Mouse (Mus musculus): ENCODE results near the gene Dpm3.
A peak's percentile ranks its signal among the peaks of the same experiment; 100 is the strongest.

The Dpm3 gene

GRCm38 (mm10) chr3:89231772-89232275 is 27.3 kb upstream of the Dpm3 start:
- DNase-seq (ENCODE audit: low spot score in 2 of 2), result no peak

DNA sequence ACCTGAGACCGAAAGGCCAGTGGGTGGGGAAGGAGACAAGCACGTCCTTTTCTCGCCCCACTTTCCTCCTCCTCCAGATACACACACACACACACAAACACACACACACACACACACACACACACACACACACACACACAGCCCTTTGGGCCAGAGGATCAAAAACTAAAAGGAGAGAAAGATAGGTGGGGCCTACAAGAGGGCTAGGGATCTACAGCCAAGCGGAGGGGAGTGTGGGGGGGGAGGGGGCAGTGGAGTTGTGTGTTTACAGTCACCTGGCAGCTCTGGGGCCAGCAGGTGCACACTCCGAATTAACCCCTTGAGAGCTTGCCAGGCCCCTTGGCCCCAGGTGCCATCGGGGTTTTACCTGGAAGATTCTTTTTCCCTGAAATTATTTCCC is 26.5 kb upstream of the Dpm3 start:
- no peak for DNase-seq (ENCODE audit: low spot score in 2 of 2)

DNA sequence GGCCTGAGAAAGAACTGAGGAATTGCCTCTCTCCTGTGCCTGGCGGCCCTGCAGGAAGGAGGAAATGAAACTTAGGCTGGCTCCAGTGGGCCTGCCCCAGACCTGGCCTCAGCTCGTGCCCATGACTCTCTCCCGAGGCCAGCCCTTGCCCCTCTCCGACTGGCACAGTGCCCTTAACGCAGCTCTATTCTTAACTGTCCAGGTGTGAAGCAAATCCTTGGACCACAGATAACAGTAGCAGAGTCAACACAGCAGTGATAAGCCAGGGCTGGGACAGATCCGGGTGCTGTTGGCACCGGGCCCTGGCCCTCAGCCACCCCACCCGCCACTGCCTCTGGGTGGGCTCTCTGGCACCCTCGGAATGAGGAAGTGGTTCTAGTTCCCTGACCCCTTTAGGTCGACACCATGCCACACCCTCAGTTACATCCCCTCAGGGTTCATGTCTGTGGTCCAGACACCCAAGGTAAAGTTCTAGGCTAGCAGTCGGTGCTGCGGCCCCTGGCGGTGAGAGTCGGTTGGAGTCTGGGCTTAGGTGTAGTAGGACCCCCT is 25.5 kb upstream of the Dpm3 start:
- no peak for DNase-seq (ENCODE audit: low spot score in 2 of 2)

DNA sequence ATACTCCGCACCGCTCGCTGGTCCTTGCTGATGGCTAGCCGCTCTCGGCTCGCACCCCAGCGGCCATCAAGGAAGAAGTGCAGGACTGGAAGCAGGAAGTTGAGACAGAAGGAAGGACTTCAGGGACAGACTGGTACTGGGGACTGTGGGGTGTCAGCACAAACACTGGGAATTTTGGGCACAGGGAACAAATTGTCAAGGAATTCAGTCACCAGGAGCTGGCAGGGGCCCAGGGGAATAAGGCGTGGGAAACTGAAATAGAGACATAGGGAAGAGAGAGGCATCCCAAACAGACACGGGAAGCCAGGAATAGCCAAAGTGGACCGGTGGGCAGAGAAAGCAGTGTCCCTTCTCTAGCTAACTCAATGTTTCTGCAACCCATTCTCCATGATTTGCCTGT is 22.6 kb upstream of the Dpm3 start:
- peak in 1 of 2 experiments; percentile 60 for DNase-seq (ENCODE audit: low spot score in 2 of 2)

- DNase-seq (ENCODE audit: low spot score in 2 of 2), result no peak
Measured at GRCm38 (mm10) chr3:89237682-89238081, 21.5 kb upstream of the Dpm3 start.

GRCm38 (mm10) chr3:89238494-89238893 is 20.7 kb upstream of the Dpm3 start:
- DNase-seq (ENCODE audit: low spot score in 2 of 2), result no peak

DNA sequence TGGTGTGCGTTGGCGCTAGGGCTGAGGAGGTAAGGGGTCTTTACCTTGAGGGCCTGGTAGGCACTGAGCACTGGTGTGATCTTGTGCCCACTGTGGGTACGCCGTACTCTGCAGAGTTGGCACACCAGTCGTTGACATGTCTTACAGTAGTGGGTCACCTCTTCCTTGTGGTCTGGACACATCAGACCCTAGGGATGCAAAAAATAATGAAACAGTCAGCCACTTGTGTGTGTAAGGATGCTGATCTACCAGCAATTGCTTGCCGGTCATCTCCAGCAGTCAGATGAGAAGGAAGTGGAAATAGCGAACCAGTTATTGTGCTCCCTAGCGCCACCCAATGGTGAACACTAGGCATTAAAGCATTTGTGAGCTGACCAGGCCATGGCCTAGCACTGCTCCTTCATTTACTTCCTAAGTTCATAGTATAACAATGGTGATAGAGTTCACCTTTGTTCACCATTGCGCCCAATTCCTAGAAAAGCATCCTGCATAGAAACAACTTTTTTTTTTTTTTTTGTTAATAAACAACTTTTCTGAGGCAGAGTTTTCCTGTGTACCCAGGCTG is 16.7 kb upstream of the Dpm3 start:
- peak in 1 of 2 experiments; percentile 64 for DNase-seq (ENCODE audit: low spot score in 2 of 2)

- DNase-seq (ENCODE audit: low spot score in 2 of 2), result no peak
Measured at GRCm38 (mm10) chr3:89243609-89244008, 15.5 kb upstream of the Dpm3 start.

GRCm38 (mm10) chr3:89244158-89244981 is 14.8 kb upstream of the Dpm3 start:
- no peak for DNase-seq (ENCODE audit: low spot score in 2 of 2)

- peak; percentile 50 to 60 for DNase-seq (ENCODE audit: low spot score in 2 of 2)
Measured at GRCm38 (mm10) chr3:89244982-89245687, 14.0 kb upstream of the Dpm3 start.

DNA sequence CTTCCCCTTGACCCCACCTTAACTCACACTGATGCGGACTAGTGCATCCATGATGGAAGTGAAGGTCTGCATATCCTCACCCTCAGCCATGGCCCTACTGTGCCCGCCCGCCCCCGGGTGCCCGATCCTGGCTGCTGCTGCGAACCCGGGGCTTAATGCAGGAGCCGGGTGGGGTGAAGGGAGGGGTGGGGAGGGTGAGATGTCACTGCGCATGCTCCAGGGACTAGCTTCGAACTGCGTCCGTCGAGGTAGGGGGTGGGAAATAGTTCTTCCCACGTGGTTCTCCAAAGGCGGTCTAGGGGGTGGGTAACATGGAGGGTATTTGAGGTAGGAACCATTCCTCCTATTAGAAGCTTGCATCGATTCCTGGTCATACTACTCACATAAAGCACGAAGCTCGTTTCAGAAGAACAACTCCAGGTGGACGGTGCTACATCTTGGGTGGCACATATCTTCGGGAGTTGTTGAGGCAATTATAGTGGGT is 13.4 kb upstream of the Dpm3 start, which contains the start of gene Krtcap2:
Gene Krtcap2, plus strand, starts transcription at position 279 of the 484 bp plus-strand sequence.
- peak; percentile 66 to 78 for DNase-seq (ENCODE audit: low spot score in 2 of 2)

- peak; percentile 85 to 92 for DNase-seq (ENCODE audit: low spot score in 2 of 2)
Measured at GRCm38 (mm10) chr3:89246261-89247100, 12.7 kb upstream of the Dpm3 start, which contains the start of gene Trim46. TSS of gene Trim46 (minus strand) at chr3:89246309.

- DNase-seq (ENCODE audit: low spot score in 2 of 2), result no peak
Measured at GRCm38 (mm10) chr3:89247466-89247865, 11.7 kb upstream of the Dpm3 start.

GRCm38 (mm10) chr3:89250435-89251040 is 8.6 kb upstream of the Dpm3 start:
- DNase-seq (ENCODE audit: low spot score in 2 of 2), result no peak

DNA sequence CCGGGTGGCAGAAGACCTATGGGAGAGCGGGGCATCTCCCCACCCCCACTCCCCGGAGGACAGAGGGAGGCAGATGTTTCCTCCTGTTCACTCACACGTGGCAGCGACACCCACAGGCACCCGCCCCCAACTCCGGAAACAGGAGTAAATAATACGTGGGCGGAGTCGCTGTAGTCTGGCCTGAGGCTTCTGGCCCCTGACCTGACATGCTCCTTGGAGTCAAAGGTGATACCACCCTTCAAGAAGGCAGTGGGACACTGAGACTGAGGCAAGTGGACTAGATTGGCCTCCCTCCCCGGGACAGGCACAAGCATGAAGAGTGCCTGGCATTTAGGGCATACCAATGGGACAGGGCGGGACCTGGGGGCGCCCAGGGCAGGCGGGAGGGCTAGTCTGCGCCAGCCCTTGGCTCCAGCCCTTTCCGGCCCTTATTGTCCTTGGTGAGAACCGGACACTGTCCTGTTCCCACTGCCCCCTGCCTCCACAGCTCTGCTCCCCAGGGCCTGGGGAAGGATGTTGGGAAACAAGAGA is 7.7 kb upstream of the Dpm3 start:
- no peak for DNase-seq (ENCODE audit: low spot score in 2 of 2)

GRCm38 (mm10) chr3:89254994-89255393 is 4.2 kb upstream of the Dpm3 start:
- no peak for DNase-seq (ENCODE audit: low spot score in 2 of 2)

GRCm38 (mm10) chr3:89256177-89256576 is 3.0 kb upstream of the Dpm3 start:
- no peak for DNase-seq (ENCODE audit: low spot score in 2 of 2)

- DNase-seq (ENCODE audit: low spot score in 2 of 2), result no peak
Measured at GRCm38 (mm10) chr3:89260211-89260610, 1.1 kb downstream of the Dpm3 start.

DNA sequence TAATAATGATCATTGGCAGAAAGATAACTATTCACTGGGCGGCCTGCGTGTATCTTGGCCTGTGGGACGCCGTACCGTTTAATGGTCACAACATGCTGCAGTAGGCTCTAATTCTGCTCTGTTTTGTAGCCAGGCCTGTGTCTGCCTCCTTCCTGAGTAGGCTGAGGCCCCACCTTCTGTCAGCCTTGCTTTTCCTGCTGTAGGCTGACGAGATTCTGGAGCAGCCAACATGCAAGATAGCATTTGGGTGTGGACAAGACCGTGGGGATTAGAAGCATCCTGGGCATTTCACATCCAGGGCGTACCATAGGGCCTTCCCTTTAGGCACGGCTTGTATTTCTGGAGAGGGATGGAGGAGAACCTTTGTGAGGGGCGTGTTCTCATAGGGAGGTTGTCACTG is 3.3 kb downstream of the Dpm3 start:
- no peak for DNase-seq (ENCODE audit: low spot score in 2 of 2)

DNA sequence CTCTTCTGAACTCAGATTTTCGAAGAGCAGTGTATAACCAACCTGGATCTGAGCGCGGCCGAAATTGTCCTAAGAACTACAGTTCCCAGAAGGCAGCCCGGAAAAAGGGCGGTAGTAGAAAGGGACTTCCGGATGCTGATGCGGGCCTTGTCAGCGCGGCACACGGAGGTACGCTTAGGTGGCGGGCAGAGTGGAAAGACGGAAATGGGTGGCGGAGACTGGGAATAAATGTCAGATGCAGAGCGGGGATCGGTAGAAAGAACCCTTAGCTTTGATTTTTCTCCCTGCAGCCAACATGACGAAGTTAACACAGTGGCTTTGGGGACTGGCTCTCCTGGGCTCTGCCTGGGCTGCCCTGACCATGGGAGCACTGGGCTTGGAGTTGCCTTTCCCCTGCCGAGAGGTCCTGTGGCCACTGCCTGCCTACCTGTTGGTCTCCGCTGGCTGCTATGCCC is 7.3 kb downstream of the Dpm3 start:
- peak in 1 of 2 experiments; percentile 85 for DNase-seq (ENCODE audit: low spot score in 2 of 2)

All from left cerebral cortex, adult 9 months (tissue).